Mouse (Mus musculus) CH12.LX (cell line): ENCODE results near the gene Sys1.

Experiments used
- CTCF ChIP-seq, 2 experiments: IDR thresholded peaks in 1 of 2; conservative IDR thresholded peaks in 1 of 2; 2 replicates each; pipeline ENCODE4 v1.5.1; 2011 to 2012; ENCODE audit warnings: low read depth in 2 of 2, low read length in 2 of 2, improper control_type of control experiment in 1 of 2, inconsistent platforms in 1 of 2, mild to moderate bottlenecking in 1 of 2, moderate library complexity in 1 of 2
- EP300 ChIP-seq: IDR thresholded peaks from 2 replicates; pipeline ENCODE4 v1.6.1; 2011; ENCODE audit warnings: low read length, improper control_type of control experiment
- MAZ ChIP-seq: IDR thresholded peaks from 2 replicates; pipeline ENCODE4 v1.6.1; 2012; ENCODE audit warnings: low read depth, mild to moderate bottlenecking, inconsistent platforms, low read length, improper control_type of control experiment, moderate library complexity
- POLR2A ChIP-seq: IDR thresholded peaks from 2 replicates; pipeline ENCODE4 v1.6.1; 2011; ENCODE audit warnings: low read depth, mild to moderate bottlenecking, improper control_type of control experiment, low read length

DNA sequence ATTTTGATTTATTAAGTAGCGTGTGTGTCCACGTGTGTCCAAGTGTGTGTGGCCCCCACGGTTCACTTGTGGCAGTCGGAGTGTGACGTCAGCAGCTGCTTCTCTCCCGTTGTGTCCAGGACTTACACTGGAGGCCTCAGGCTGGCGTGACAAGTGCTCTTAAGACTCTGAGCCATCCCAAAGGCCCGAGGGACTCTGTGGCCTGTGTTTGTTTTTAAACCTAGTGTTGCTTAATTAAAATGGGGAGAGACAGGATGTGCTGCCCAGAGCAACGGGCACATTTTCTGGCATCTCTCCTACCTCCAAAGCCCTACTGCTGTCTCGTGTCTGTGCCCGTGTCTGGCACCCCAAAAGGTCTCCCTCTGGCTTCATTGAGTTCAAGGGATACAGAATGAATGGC is 33.3 kb upstream of the Sys1 start:
- TF ChIP-seq CTCF (conservative IDR thresholded peaks at IDR 0.05 in 1 of 2, IDR thresholded peaks at IDR 0.05 in 1 of 2; ENCODE audit: low read depth in 2 of 2, low read length in 2 of 2) = no peak
- no peak for TF ChIP-seq POLR2A
- TF ChIP-seq MAZ = no peak
- TF ChIP-seq EP300 = no peak
